Mouse (Mus musculus) midbrain, embryonic 16.5 days (tissue): ENCODE measurements around the gene Chid1. TPM values are rescaled to one million over a fixed set of nuclear protein-coding genes. Genes with fewer than 3 reads are reported as not detected.

Source experiments
- ATAC-seq: fragments of 200-750 bp; cut with Nextera tagmentation; 2 replicates; pipeline ENCODE4 v1.8.0; 2017; ENCODE audit warnings: moderate TSS enrichment
- H3K27ac ChIP-seq: fragments of 300-500 bp; sonication (generic); 2 replicates; pipeline ENCODE4 v1.5.1; 2014; ENCODE audit warnings: mild to moderate bottlenecking, low read length, mixed read lengths
- H3K27me3 ChIP-seq: fragments of 300-500 bp; sonication (generic); 2 replicates; pipeline ENCODE4 v1.6.1; 2014; ENCODE audit warnings: low read depth, low read length, mixed read lengths; ENCODE audit not compliant: control insufficient read depth, insufficient read depth
- H3K36me3 ChIP-seq: fragments of 300-500 bp; sonication (generic); 2 replicates; pipeline ENCODE4 v1.6.1; 2014; ENCODE audit warnings: mild to moderate bottlenecking, low read length, moderate library complexity, mixed read lengths; ENCODE audit not compliant: control insufficient read depth, insufficient read depth
- H3K4me1 ChIP-seq: fragments of 300-500 bp; sonication (generic); 2 replicates; pipeline ENCODE4 v1.6.1; 2014; ENCODE audit warnings: mild to moderate bottlenecking, low read length, mixed read lengths; ENCODE audit not compliant: control insufficient read depth, insufficient read depth
- H3K4me2 ChIP-seq: fragments of 300-500 bp; sonication (generic); 2 replicates; pipeline ENCODE4 v1.6.1; 2014; ENCODE audit warnings: mild to moderate bottlenecking, low read length, mixed read lengths
- H3K4me3 ChIP-seq: fragments of 300-500 bp; sonication (generic); 2 replicates; pipeline ENCODE4 v1.5.1; 2014; ENCODE audit warnings: low read depth, mild to moderate bottlenecking, low read length, moderate library complexity, mixed read lengths
- H3K9ac ChIP-seq: fragments of 300-500 bp; sonication (generic); 2 replicates; pipeline ENCODE4 v1.6.1; 2014; ENCODE audit warnings: low read depth, low read length, mixed read lengths
- H3K9me3 ChIP-seq: fragments of 300-500 bp; sonication (generic); replicated peaks from 2 replicates; pipeline ENCODE4 v1.6.1; 2014; ENCODE audit warnings: mild to moderate bottlenecking, low read length, mixed read lengths; ENCODE audit not compliant: control insufficient read depth, poor library complexity, severe bottlenecking
- WGBS: fragments of 180-500 bp; shearing (Covaris S2); extraction: QIAGEN DNeasy Blood & Tissue Kit; methylation state at CpG from one replicate; pipeline ENCODE4 v1.1.7; 2014; 5-methylcytosine and 5-hydroxymethylcytosine counted together
- polyA plus RNA-seq: library from polyadenylated mRNA; unstranded; fragments of >200 nt; fragmentation: Nextera tagmentation; extraction: Ambion mirVana; gene quantifications from 2 replicates; pipeline ENCODE4 v1.2.1, GENCODE M21; 2015

Gene Chid1
- polyA plus RNA-seq, 1 experiment from 2014 or later, result 52.8 TPM

- H3K9ac ChIP-seq, result no peak overlapping the region
- no peaks in the 10 kb centered on the region for H3K27me3 ChIP-seq
- no peak overlapping the region for H3K4me3 ChIP-seq
- no peak for ATAC-seq
- no peaks in the 10 kb centered on the region for H3K9me3 ChIP-seq
- no peak overlapping the region for H3K4me2 ChIP-seq
- peaks cover 18% of the 10 kb centered on the region for H3K4me1 ChIP-seq
- no peak overlapping the region for H3K27ac ChIP-seq
- no peaks in the 10 kb centered on the region for H3K36me3 ChIP-seq
- 84% methylated on average over 4 of the region's 4 CpGs for WGBS
Measured at GRCm38 (mm10) chr7:141541681-141542080, 2.0 kb upstream of the Chid1 start.

- H3K27me3 ChIP-seq, result no peaks in the 10 kb centered on the region
- no peaks in the 10 kb centered on the region for H3K9me3 ChIP-seq
- H3K4me2 ChIP-seq, result peak overlapping the region; percentile 84
- peak overlapping the region; percentile 63 for H3K4me3 ChIP-seq
- H3K27ac ChIP-seq, result peak overlapping the region; percentile 67
- no peaks in the 10 kb centered on the region for H3K36me3 ChIP-seq
- H3K4me1 ChIP-seq, result peaks cover 18% of the 10 kb centered on the region
- 59% methylated on average over 13 of the region's 13 CpGs for WGBS
- peak overlapping the region; percentile 72 for H3K9ac ChIP-seq
- peak; percentile 49 for ATAC-seq
Measured at GRCm38 (mm10) chr7:141540312-141541081, 840 bp upstream of the Chid1 start.

GRCm38 (mm10) chr7:141538852-141539555, 653 bp downstream of the Chid1 start:
- Histone ChIP-seq H3K9me3 (no peaks in the 10 kb centered on the region), H3K4me2 (peak overlapping the region; percentile 84), H3K4me1 (peaks cover 18% of the 10 kb centered on the region), H3K27me3 (no peaks in the 10 kb centered on the region), H3K9ac (peak overlapping the region; percentile 75), H3K4me3 (peak overlapping the region; percentile 63), H3K27ac (peak overlapping the region; percentile 82), H3K36me3 (no peaks in the 10 kb centered on the region)
- 13% methylated on average over 18 of the region's 18 CpGs for whole genome bisulfite sequencing
- ATAC-seq, result peak; percentile 34

- no peak overlapping the region for H3K4me3 ChIP-seq
- H3K27ac ChIP-seq, result no peak overlapping the region
- 0 out of 2 replicates have a peak, but pooled peaks cover 3% of the 10 kb centered on the region for H3K36me3 ChIP-seq
- ATAC-seq, result no peak
- no peaks in the 10 kb centered on the region for H3K27me3 ChIP-seq
- no peaks in the 10 kb centered on the region for H3K9me3 ChIP-seq
- H3K4me1 ChIP-seq, result peaks cover 17% of the 10 kb centered on the region
- WGBS, result 79% methylated on average over 1 of the region's 1 CpGs
- H3K9ac ChIP-seq, result no peak overlapping the region
- no peak overlapping the region for H3K4me2 ChIP-seq
Measured at GRCm38 (mm10) chr7:141535570-141535969, 4.1 kb downstream of the Chid1 start.

GRCm38 (mm10) chr7:141525580-141525925, 14.1 kb downstream of the Chid1 start:
- Histone ChIP-seq H3K9ac (0 out of 2 replicates have a peak overlapping the region, but pooled peaks have one; percentile 16), H3K27ac (no peak overlapping the region), H3K36me3 (peaks cover 21% of the 10 kb centered on the region), H3K4me3 (no peak overlapping the region), H3K4me1 (no peaks in the 10 kb centered on the region; the same call in 1 of the 2 replicates), H3K9me3 (no peaks in the 10 kb centered on the region), H3K27me3 (no peaks in the 10 kb centered on the region), H3K4me2 (no peak overlapping the region)
- peak; percentile 25; the same call in 1 of the 2 replicates for ATAC-seq
- WGBS, result 90% methylated on average over 4 of the region's 4 CpGs

GRCm38 (mm10) chr7:141524760-141525579, 14.7 kb downstream of the Chid1 start:
- Histone ChIP-seq H3K4me1 (no peaks in the 10 kb centered on the region; the same call in 1 of the 2 replicates), H3K27me3 (no peaks in the 10 kb centered on the region), H3K27ac (no peak overlapping the region), H3K4me3 (no peak overlapping the region), H3K9me3 (no peaks in the 10 kb centered on the region), H3K4me2 (no peak overlapping the region), H3K36me3 (peaks cover 23% of the 10 kb centered on the region), H3K9ac (0 out of 2 replicates have a peak overlapping the region, but pooled peaks have one; percentile 16)
- ATAC-seq, result peak; percentile 86
- WGBS, result 58% methylated on average over 6 of the region's 6 CpGs

- Histone ChIP-seq H3K4me1 (no peaks in the 10 kb centered on the region; the same call in 1 of the 2 replicates), H3K9ac (no peak overlapping the region), H3K27ac (no peak overlapping the region), H3K36me3 (peaks cover 25% of the 10 kb centered on the region), H3K4me3 (no peak overlapping the region), H3K4me2 (no peak overlapping the region), H3K9me3 (no peaks in the 10 kb centered on the region), H3K27me3 (no peaks in the 10 kb centered on the region)
- ATAC-seq, result no peak
- WGBS, result 88% methylated on average over 4 of the region's 4 CpGs
Measured at GRCm38 (mm10) chr7:141524271-141524670, 15.4 kb downstream of the Chid1 start.

GRCm38 (mm10) chr7:141523007-141523406, 16.6 kb downstream of the Chid1 start:
- H3K36me3 ChIP-seq, result peaks cover 20% of the 10 kb centered on the region
- no peaks in the 10 kb centered on the region; the same call in 1 of the 2 replicates for H3K4me1 ChIP-seq

More at GRCm38 (mm10) chr7:141523007-141523406, 16.6 kb downstream of the Chid1 start:
- Histone ChIP-seq H3K27ac (no peak overlapping the region), H3K4me3 (no peak overlapping the region), H3K27me3 (no peaks in the 10 kb centered on the region), H3K9me3 (no peaks in the 10 kb centered on the region), H3K9ac (no peak overlapping the region), H3K4me2 (no peak overlapping the region)
- WGBS, result 52% methylated on average over 4 of the region's 4 CpGs
- ATAC-seq, result no peak
